Mouse (Mus musculus) natural killer cell, adult 2 months (primary cell): ENCODE measurements around the gene Rhobtb3.
A peak's percentile ranks its signal among the peaks of the same experiment; 100 is the strongest.

ENCODE experiments used
- DNase-seq, 2 experiments: peaks; one replicate each; pipeline ENCODE4 v3.0.0; 2022; ENCODE audit warnings: low spot score in 2 of 2

Gene Rhobtb3

GRCm38 (mm10) chr13:75943189-75944043, at the start of gene Rhobtb3:
TSS of gene Rhobtb3 (minus strand) at chr13:75943925.
- DNase-seq = peak in 1 of 2 experiments; percentile 8

- DNase-seq = no peak
Observed at GRCm38 (mm10) chr13:75992169-75993028, 48.7 kb upstream of the Rhobtb3 start.

GRCm38 (mm10) chr13:75988096-75988495, 44.4 kb upstream of the Rhobtb3 start:
- no peak for DNase-seq

GRCm38 (mm10) chr13:75981901-75982300, 38.2 kb upstream of the Rhobtb3 start:
- no peak for DNase-seq

GRCm38 (mm10) chr13:75976649-75977048, 32.9 kb upstream of the Rhobtb3 start:
- DNase-seq = no peak

- no peak for DNase-seq
Observed at GRCm38 (mm10) chr13:75976218-75976617, 32.5 kb upstream of the Rhobtb3 start.

- DNase-seq = no peak
Observed at GRCm38 (mm10) chr13:75975629-75976028, 31.9 kb upstream of the Rhobtb3 start.

GRCm38 (mm10) chr13:75974481-75974880, 30.8 kb upstream of the Rhobtb3 start:
- DNase-seq = no peak

- no peak for DNase-seq
Observed at GRCm38 (mm10) chr13:75966850-75967249, 23.1 kb upstream of the Rhobtb3 start, which contains the start of gene Spata9. TSS of gene Spata9 (plus strand) at chr13:75967150.

- no peak for DNase-seq
Observed at GRCm38 (mm10) chr13:75955357-75955992, 11.8 kb upstream of the Rhobtb3 start.

- DNase-seq = no peak
Observed at GRCm38 (mm10) chr13:75950295-75950694, 6.6 kb upstream of the Rhobtb3 start.

GRCm38 (mm10) chr13:75944044-75944820, 507 bp upstream of the Rhobtb3 start:
- no peak for DNase-seq

- no peak for DNase-seq
Observed at GRCm38 (mm10) chr13:75942731-75943130, 994 bp downstream of the Rhobtb3 start.

GRCm38 (mm10) chr13:75941518-75942295, 2.0 kb downstream of the Rhobtb3 start:
- no peak for DNase-seq

- no peak for DNase-seq
Observed at GRCm38 (mm10) chr13:75940791-75941517, 2.8 kb downstream of the Rhobtb3 start.

GRCm38 (mm10) chr13:75938866-75939265, 4.9 kb downstream of the Rhobtb3 start:
- no peak for DNase-seq

- DNase-seq = no peak
Observed at GRCm38 (mm10) chr13:75933287-75933686, 10.4 kb downstream of the Rhobtb3 start.

GRCm38 (mm10) chr13:75931073-75931472, 12.7 kb downstream of the Rhobtb3 start:
- DNase-seq = no peak

GRCm38 (mm10) chr13:75930660-75931059, 13.1 kb downstream of the Rhobtb3 start:
- no peak for DNase-seq

GRCm38 (mm10) chr13:75930023-75930422, 13.7 kb downstream of the Rhobtb3 start:
- DNase-seq = no peak
